Mouse (Mus musculus) megakaryocyte, embryonic 14.5 days (primary cell): ENCODE data around the gene 4930512M02Rik. TPM values are rescaled to one million over a fixed set of nuclear protein-coding genes. Genes with fewer than 3 reads are reported as not detected.
A peak's percentile ranks its signal among the peaks of the same experiment; 100 is the strongest.

Experiments
- H3K27me3 ChIP-seq: replicated peaks from 2 replicates; pipeline ENCODE3; 2012; ENCODE audit warnings: inconsistent platforms
- H3K36me3 ChIP-seq: replicated peaks from 2 replicates; pipeline ENCODE3; 2012; ENCODE audit warnings: low read length, inconsistent platforms, mixed read lengths
- H3K4me1 ChIP-seq: 2 replicates; pipeline ENCODE4 v1.6.1; 2012; ENCODE audit warnings: inconsistent platforms
- H3K4me3 ChIP-seq: replicated peaks from 2 replicates; pipeline ENCODE3; 2012; ENCODE audit warnings: moderate library complexity, mild to moderate bottlenecking, inconsistent platforms
- H3K9me3 ChIP-seq: 2 replicates; pipeline ENCODE4 v1.6.1; 2012; ENCODE audit warnings: inconsistent platforms
- FLI1 ChIP-seq: IDR thresholded peaks from 2 replicates; pipeline ENCODE4 v1.6.1; 2012; ENCODE audit warnings: low read length, inconsistent platforms, mixed read lengths
- GATA1 ChIP-seq: IDR thresholded peaks from 3 replicates; pipeline ENCODE4 v1.6.1; 2012; ENCODE audit warnings: mixed read lengths, low read length, inconsistent platforms, borderline replicate concordance
- polyA plus RNA-seq: library from polyadenylated mRNA; stranded (reverse); fragments of >175 nt; gene quantifications from 2 replicates; pipeline ENCODE4 v1.2.3, GENCODE M21; 2012; ENCODE audit warnings: low replicate concordance; ENCODE audit not compliant: insufficient read depth

Gene 4930512M02Rik
- polyA plus RNA-seq, 1 experiment, result not detected

DNA sequence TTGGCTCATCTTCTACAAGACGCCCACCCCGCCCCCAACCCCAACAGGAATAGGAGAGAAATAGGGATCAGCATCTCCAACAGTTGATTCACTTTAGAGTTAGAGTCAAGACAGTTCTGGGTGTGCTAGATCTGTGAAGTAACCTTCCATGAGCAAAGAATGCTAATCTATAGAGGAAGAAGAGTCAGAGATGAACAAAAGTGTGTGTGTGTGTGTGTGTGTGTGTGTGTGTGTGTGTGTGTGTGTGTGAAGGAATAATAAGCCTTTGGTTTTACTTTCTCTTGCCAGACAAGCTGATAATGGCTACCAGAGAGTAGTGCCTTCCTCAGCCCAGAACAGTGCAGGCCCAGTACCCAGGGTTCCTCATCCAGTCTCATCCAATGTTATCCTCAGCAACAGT is 59.6 kb downstream of the 4930512M02Rik start:
- Histone ChIP-seq H3K4me1 (peaks cover 64% of the 10 kb centered on the region), H3K9me3 (no peaks in the 10 kb centered on the region), H3K36me3 (no peaks in the 10 kb centered on the region), H3K27me3 (no peaks in the 10 kb centered on the region), H3K4me3 (no peak overlapping the region)
- TF ChIP-seq FLI1, result no peak
- no peak for TF ChIP-seq GATA1

DNA sequence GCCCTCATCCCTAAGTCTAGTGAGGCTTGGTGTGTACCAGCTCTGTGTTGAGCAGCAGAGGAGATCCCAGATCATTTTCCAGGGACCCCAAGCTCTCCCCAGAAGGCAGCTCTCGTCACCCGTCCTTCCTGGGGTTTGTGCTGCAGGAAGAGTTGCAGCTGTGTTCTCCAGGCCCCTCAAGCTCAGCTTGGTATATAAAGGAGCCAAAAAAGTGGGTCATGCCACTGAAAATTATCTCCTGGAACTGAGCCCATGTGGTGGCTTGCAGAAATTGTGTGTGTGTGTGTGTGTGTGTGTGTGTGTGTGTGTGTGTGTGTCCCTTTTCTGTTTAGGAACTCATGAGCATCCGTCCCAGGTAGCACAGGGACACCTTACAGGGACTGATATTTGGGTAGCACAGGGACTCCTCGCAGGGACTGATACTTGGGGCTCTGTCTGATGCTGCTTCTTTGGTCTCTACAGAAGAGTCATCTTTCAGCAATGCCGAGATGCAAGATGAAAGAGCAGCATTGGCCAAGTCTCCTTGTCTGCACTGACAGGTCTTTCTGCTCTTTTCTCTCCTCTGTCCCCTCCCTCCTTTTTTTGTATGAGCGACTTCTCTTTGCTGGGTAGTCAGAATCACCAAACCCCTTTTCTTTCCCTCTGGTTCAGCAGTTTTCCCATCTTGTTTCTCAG is 62.4 kb downstream of the 4930512M02Rik start:
- Histone ChIP-seq H3K4me1 (peaks cover 54% of the 10 kb centered on the region), H3K27me3 (peaks cover 2% of the 10 kb centered on the region), H3K9me3 (no peaks in the 10 kb centered on the region), H3K4me3 (no peak overlapping the region), H3K36me3 (no peaks in the 10 kb centered on the region)
- TF ChIP-seq FLI1 (no peak), GATA1 (no peak)

DNA sequence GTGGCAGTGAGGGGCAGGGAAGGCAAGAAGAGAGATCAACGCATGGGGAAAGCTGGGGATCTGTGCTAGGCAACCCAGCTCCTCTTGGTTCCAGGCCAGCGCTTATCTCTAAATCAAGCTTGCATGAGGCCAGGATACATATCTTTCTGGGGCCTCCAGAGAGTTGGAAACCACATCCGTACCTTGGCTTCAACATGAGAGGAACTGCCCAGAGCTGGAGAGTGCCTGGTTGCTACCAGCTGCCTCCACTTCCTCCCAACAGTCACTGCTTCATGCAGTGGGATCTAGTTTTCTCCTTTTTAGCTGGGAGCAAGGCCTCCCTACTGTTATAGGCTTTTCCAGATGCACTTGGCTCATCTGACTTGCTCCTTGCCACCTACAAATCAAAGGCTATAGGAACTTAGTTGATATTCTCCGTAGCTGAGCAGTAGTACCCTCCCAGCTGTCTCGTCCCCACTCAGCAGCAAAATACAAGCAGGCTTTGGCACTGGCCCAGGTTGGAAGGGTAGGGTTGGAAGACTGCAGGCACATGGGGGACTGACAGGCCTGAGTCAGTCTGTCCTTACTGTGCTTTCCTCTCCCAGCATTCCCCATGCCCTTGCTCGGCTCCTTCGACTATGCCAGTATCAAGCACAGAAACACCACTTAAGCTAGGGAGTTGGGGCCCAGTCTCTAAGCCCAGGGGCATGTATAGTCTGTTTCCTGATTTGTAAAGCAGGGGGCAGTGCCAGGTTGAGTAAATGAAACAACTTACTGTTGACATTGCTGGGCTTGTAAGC is 63.2 kb downstream of the 4930512M02Rik start:
- Histone ChIP-seq H3K36me3 (no peaks in the 10 kb centered on the region), H3K27me3 (peaks cover 2% of the 10 kb centered on the region), H3K4me3 (peak overlapping the region; percentile 31), H3K4me1 (peaks cover 45% of the 10 kb centered on the region), H3K9me3 (no peaks in the 10 kb centered on the region)
- TF ChIP-seq FLI1, result no peak
- no peak for TF ChIP-seq GATA1

DNA sequence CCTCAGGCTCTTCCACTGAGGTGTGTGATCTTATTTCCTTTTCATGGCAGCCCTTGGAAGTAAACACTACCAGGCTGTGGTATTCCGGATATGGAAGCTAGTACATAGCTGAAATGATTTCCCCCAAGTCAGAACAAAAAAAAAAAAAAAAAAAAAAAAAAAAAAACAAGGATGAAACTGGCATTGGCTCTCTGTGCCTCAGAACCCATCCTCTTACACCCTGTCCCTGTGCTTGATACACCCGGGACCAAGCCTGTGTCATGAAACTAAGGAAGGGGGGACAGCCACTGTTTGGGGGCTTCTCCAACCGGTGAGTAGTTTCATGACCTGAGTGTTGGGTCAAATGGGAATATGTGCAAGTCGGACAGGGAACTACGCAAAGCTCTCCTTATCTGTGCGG is 66.5 kb downstream of the 4930512M02Rik start:
- H3K4me1 ChIP-seq, result peaks cover 57% of the 10 kb centered on the region
- no peak overlapping the region for H3K4me3 ChIP-seq
- H3K36me3 ChIP-seq, result no peaks in the 10 kb centered on the region

DNA sequence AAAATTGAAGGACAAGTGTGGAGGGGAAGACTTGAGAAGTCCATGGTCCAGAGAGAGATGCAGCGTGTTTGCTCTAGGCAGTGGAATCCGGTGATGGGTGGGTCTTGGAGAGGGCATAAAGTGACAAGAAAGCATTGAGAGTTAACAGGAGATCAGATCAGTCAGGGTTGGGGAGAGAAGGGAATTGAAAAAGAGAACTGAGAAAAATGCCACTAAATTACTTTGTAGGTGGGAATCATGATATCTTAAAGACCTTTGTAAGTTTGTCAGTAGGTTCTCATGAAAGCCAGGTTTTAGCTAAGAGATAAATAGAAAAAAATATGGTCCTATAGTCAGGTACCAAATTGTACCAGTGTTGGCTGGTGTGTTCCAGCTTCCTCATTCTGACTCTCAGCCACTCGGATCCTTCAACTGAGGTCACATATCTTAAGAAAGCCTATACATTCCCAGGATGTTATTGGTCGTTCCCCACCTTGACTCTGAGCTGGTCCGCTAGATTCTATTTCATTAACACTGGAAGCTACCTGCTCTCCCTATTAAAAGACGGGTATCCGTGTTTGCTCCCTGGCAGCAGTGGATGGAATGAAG is 68.4 kb downstream of the 4930512M02Rik start:
- Histone ChIP-seq H3K36me3 (no peaks in the 10 kb centered on the region), H3K4me3 (no peak overlapping the region), H3K4me1 (peaks cover 50% of the 10 kb centered on the region)

More for the DNA sequence above, 66.5 kb downstream of the 4930512M02Rik start:
- H3K9me3 ChIP-seq, result no peaks in the 10 kb centered on the region
- H3K27me3 ChIP-seq, result peaks cover 2% of the 10 kb centered on the region
- TF ChIP-seq FLI1, result no peak
- no peak for TF ChIP-seq GATA1

DNA sequence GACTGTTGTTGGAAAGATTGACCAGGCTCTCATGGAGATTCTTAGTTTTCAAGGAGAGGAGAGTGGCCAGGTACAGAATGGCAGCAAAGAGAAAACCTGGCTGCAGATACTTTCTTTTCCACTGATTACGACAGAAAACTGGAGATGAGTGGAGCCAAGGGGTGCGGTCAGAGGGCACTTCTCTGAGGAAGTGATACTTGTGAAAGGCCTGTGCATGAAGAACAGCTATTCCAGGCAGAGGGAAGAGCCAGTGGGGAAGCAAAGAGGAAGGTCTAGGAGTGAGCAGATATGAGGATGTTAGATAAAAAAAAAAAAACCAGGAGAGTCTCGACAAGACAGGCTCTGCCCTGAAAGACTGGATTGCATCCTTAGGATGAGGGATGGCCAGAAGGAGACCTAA is 69.0 kb downstream of the 4930512M02Rik start:
- Histone ChIP-seq H3K36me3 (no peaks in the 10 kb centered on the region), H3K4me1 (peaks cover 47% of the 10 kb centered on the region), H3K27me3 (peaks cover 2% of the 10 kb centered on the region), H3K9me3 (no peaks in the 10 kb centered on the region), H3K4me3 (no peak overlapping the region)
- no peak for TF ChIP-seq GATA1
- no peak for TF ChIP-seq FLI1

More for the DNA sequence above, 68.4 kb downstream of the 4930512M02Rik start:
- Histone ChIP-seq H3K9me3 (no peaks in the 10 kb centered on the region), H3K27me3 (peaks cover 2% of the 10 kb centered on the region)
- TF ChIP-seq GATA1 (no peak), FLI1 (no peak)

- Histone ChIP-seq H3K36me3 (no peaks in the 10 kb centered on the region), H3K27me3 (peaks cover 2% of the 10 kb centered on the region), H3K4me3 (peak overlapping the region; percentile 75), H3K9me3 (no peaks in the 10 kb centered on the region), H3K4me1 (peaks cover 44% of the 10 kb centered on the region)
- no peak for TF ChIP-seq FLI1
- TF ChIP-seq GATA1, result no peak
These were observed 70.3 kb downstream of the 4930512M02Rik start for GRCm38 (mm10) chr11:11557173-11557967.

GRCm38 (mm10) chr11:11556186-11556585 is 71.4 kb downstream of the 4930512M02Rik start:
- no peak for TF ChIP-seq FLI1
- no peak for TF ChIP-seq GATA1
- Histone ChIP-seq H3K4me3 (no peak overlapping the region), H3K27me3 (no peaks in the 10 kb centered on the region), H3K9me3 (no peaks in the 10 kb centered on the region), H3K4me1 (peaks cover 40% of the 10 kb centered on the region), H3K36me3 (no peaks in the 10 kb centered on the region)

DNA sequence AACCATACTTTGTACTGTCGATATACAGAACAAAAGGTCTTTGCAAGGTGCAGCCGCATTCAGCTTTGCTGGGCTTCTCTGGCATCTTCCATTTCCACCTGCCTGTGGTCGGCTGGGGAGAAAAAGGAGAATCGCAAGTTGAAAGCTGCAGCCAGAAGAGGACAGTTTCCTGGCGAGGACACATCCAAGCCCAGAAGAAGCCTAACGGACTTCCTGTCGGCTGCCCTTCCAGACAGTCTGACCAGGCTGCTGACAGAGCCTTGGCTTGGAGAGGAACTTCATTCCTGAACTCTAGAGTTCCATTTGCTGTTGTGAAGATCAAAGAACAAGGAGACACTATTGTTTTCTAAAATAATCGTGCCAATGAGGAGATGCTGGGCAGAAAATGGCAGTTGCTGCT is 72.1 kb downstream of the 4930512M02Rik start:
- no peak overlapping the region for H3K4me3 ChIP-seq
- H3K27me3 ChIP-seq, result no peaks in the 10 kb centered on the region
- no peaks in the 10 kb centered on the region for H3K36me3 ChIP-seq
- TF ChIP-seq FLI1 (no peak), GATA1 (no peak)
- peaks cover 37% of the 10 kb centered on the region for H3K4me1 ChIP-seq
- H3K9me3 ChIP-seq, result no peaks in the 10 kb centered on the region
